Mouse (Mus musculus) cerebellum, adult 8-10 months (tissue): ENCODE measurements at regions not wholly inside any gene's neighbourhood (a gene's known extent, or its start where the extent isn't known, plus 50 kb on each side); places are given as distances from the start of the nearest gene placed in this dataset.

Source experiments
- DNase-seq: peaks from one replicate; pipeline ENCODE4 v3.0.0; 2022

DNA sequence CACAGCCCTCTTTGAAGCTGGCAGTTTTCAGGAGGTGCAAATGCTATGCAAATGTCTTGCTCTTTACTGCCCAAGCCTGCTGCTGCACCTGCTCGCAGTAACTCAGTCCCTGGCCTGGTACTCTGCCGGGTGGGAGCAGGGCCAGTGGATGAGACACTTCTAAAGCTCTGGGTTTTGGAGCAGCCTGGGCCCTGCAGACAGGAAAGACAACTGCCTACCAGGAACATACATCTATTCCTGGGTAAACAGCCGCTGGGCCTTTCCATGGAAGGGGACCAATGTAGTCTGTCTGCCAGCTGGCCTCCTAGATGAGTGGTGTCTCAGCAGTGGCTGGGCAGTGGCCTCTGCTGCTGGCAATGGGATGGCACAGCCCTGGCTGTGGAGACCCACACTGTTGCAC, 326.5 kb downstream of the Ptpru start:
- no peak for DNase-seq

DNA sequence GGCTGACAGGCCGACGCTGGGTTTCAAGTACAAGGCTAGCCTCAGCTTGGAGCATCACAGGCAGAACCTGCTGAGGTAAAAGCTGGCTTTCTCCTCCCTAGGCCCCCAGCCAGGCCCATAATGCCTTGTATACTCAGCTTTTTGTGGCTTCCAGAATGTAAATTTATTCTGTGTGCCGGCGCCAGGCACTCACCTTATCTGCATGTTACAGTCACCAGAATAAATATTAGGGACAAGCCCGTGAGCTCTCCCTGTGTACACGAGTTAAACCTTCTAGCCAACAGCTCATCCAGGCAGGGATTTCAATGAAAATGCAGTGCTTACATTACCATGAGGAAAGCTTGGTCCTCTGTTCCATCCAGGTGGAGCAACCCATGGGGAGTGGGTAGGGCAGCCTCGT, 325.3 kb downstream of the Ptpru start:
- DNase-seq, result no peak

DNA sequence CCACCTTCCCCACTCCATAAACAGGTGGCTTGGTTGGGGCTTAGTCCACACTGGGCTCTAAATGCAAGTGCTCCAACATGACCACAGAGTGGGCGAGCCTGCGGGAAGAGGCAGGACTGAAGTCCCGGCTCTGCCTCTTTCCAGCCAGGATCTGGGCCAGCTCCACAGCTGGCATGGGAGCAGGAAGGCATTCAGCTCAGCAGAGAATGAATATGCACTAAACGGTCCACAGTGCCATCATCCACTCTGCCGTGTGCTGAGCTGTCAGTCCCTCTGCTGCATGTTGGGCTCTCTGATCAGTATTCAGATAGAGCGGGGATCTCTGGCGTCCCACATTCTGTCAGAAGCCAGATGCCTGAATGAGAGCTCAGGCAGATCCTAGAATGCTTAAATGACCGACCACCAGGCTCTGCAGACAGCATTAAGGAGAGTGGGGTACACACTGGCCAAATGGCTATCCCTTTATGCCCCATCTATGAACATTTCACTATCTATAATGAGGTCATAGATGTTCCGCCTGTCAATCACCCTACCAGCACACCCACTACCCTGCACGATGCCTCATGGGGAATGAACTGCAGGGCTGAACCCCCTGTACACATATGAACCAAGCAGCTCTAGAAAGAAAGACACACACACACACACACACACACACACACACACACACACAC, 317.3 kb downstream of the Ptpru start:
- no peak for DNase-seq

DNA sequence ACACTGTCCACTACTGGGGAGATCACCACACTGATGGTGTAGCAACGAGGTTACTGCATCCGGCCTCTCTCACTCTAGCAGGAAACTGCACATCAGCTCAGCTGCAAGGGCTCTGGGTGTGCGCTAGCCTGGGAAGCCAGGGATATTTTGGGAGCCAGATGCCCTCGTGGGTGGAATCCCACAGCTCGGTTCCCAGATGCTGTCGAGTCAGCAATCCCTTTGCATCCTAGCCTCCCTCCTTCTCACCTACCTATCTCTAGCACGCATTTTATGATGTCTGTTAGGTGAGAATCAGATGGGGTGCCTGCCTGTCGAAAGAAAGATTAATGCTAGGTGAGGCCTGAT, 316.8 kb downstream of the Ptpru start:
- no peak for DNase-seq

DNA sequence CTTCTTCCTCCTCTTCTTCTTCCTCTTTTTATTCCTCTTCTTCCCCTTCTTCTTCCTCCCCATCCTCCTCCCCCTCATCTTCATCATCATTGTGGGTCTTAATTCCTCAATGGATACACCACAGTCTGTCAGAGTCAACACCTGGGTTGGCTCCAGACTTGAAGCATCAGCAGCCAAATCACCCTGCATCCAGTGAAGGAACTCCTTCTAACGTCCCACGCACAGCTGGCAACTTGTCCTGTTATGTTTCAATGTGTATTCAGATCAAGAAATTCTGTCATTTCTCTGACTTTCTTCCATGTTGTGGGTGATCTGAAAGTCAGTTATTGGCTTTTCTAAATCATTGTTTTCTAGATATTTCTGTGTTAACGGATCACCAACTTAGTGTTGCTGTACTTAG, 312.9 kb downstream of the Ptpru start:
- DNase-seq, result no peak

DNA sequence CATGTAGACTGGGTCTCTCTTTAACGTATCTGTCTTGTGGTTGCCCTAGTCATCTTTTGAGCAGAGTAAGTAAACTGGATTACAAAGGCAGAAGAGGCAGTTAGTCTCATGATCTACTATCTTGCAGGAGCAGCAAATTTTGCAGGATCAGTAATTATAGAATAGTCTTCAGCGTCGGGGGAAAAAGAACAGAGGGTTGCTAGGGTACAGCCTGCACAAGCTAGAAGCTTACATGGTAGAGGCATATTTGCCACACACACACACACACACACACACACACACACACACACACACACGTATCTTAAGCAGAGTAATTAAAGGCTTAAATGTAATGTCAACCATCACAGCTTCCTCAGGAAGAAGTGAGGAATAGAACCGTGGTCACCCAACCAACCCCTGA, 307.6 kb downstream of the Ptpru start:
- DNase-seq, result no peak

DNA sequence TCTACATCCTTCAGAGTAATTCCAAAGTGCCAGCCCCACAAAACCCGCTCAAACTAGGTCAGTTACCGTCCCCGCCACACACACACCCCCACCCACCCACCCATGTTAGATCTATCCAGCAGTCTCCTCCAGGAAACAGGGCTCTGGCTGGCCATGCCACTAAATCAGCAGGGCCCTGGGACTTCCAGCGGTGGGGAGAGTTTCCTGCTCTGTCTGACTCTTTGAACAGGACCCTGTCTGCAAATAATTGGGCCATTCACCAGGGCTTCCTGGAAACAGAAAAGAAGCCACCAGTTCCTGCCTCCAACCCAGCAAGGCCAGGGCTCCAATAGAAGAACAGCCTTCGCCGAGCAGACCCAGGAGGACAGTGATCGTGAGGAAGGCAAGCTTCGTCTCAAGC, 307.1 kb downstream of the Ptpru start:
- no peak for DNase-seq

DNA sequence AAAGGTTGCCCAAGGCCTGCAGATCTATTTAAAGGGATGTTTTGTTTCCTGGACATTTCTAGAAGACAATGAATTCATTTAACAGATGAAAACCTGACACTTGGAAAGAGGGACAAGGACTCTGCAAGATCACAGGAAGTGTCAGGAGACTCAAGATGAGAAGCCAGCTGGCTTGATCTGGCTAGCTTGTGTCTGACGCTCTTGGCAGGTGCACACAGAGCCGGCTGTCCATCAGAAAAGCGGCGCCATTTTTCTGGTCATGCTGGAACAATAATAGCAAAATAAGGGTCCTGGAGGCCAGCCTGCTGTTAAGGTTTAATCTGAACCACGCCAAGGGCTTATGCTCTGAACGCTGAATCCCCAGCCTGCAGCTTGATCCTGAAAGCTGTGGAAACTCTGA, 303.3 kb downstream of the Ptpru start:
- peak; percentile 20 for DNase-seq

DNA sequence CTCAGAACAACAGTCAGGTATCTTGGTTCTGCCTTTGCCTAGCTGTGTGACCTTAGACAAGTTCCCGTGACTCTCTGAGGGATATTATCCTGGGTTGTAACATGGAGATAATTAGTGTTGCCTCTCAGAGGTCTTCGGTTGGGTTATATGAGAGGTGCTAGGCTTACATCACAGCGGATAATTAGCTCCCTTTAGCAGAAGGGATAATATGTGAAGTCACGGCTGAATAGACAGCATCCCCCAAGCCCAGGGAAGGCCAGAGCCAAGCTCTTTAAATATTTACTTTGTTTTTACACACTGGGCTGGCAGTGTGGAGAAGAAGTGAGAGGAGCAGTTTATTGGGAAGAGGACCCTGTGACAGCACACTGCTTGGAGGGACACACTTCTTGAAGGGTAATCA, 299.9 kb downstream of the Ptpru start:
- DNase-seq, result no peak

DNA sequence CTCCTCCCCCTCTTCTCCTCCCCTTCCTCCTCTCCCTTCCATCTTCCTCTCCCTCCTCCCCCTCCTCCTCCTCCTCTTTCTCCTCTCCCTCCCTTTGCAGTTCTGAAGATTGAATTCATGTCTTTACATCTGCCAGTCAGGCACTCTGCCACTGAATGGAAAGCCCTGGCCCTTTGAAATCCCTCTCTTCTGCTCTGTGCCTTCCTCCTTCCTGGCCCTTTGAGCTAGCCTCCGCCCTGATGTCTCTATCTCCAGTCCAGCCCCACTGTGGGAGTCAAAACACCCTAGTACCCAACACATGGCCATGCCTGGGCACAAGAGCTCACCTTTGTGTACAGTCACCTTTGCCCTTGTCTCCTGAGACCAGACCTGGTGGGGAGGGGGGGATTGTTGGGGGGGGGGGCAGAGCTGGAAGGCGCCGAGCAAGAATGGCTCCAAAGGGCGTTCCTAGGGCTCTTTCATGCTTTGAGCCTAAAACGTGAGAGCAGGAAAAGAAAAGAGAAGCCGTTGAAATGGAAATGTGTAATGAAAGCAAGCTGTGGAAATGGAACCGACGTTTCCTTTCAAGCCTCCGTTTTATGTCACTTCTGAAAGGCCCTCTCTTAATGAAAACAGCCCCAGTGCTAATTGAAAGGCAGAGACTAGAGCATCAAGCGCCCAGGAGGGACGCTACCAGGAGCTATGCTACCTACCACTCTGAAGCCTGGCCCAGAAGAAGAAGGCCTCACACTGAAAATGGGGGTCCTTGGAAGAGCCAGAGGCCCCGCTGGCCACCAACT, 291.5 kb downstream of the Ptpru start:
- DNase-seq, result no peak

DNA sequence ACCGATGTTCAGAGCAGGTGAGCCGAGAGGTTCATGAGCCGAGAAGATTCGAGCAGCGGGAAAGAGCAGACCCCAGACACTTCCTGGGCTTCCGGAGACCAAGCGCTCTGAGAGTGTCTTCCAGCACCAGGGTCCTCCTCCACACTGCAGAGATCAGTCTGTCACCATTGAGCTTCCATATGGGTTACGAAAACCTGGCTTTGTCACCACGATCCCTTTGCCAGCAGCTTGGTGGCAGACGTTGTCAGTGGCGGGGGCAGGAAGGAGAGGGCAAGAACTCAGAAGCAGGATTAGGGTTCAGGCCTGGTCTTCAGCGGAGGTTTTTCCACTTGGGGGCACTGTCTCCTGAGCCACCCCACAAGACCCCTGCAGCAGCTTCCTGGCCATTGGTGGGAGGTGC, 288.5 kb downstream of the Ptpru start:
- peak; percentile 22 for DNase-seq

DNA sequence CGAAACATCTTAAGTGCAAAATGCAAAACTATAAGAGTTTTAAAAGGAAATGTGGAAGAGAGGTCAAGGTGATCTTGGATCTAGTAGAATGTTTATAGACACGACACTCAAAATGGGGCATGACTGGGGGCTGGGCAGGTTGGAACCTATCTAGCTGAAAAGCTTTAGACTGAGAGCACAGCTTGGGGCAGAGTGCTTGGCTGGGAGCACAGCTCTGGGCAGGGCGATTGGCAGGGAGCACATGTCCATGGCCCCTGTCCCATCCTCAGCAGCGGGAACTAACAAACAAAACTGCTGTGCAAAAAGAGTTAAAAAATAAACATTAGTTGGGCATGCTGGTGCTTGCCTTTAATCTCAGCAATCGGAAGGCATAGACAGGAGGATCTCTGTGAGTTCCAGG, 279.6 kb downstream of the Ptpru start:
- DNase-seq, result no peak

DNA sequence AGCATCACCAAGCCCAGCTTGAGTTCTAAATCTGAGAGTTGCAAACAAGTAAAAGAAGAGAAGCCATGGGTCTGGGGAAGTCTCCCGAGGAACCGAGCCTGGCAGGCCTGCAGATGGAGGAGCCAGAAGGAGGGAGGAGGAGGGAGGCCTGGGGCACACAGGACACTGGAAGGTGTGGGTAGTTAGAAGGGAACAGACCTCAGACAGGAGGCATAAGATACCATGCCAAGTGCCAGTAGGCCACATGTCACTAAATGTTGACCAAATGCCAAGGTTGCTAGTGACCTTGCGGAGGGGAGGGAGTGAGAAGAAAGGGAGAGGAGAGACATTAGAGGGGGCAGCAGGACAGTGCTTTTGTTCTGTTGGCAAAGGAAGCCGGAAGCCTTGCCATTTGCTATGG, 274.2 kb downstream of the Ptpru start:
- no peak for DNase-seq

DNA sequence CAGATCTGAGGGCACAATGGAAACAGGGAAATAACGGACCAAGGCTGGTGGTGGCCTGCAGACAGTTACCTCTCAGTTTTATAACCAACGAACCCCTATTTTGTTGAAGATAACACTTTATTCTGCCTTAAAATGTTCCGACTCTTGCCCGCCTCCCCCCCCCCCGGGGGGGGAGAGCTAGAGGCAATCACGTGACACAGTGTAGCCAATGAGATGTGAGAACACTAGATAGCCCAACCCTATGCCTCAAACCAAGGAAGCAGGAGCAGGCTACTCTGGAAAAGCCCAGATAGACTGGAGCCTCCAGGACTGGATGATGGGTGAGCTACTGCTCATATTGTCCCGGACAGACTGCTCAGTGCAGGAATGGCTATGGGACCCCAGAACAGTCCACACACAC, 272.9 kb downstream of the Ptpru start:
- no peak for DNase-seq

DNA sequence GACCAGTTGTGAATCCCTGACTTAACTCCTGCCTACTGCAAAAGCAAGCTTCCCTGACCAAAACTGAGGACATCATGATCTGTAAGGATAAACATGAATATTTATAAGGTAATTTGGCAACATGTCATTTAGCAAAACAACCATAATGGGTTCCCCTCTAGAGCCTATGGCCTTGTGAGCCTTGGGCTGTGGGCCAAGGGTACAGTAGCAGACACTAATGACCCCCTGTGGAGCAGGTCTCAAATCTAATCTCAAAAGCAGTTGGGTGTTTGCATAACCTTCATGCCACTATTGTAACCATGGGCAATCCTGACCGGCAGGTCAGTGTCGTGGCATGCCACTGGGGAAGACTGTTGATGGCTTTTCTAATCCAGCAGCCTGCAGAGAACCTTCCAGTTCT, 270.8 kb downstream of the Ptpru start:
- DNase-seq, result no peak

DNA sequence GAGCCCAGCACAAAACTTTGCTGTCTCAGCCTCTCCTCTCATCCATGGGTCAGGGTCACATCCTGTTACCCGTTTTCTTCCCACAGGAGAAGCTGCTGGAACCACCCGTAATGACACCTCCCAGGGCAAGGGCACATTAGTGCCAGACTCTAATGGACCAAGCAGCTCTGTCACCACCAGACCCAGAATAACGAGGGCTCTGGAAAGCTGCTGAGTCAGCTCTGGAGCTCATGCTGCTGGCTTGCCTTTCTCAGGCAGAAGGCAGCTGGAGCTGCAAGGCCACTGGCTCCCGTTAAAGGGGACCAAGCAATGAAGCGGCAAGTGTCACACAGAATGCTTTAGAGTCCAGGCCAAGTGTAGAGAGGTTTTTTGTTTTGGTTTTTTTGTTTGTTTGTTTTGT, 268.9 kb downstream of the Ptpru start:
- DNase-seq, result no peak

DNA sequence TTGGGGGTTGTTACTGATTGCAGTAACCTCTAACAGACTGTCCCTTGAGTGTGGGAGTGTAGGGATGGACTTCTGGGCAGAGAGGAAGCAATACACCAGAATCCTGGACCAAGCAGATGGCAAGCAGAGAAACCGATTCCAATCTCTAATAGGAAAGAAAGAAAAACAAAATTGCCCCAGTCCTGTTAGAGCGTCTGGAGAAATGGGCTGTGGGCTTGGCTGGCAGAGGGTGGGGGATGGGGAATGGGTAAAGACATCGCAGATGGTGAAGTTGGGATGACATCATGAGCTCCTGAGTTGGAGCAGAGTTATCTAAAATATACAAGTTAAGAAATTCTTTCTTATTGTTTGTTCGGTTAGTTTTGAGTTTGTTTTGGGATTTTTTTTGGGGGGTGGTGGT, 260.5 kb downstream of the Ptpru start:
- DNase-seq, result no peak

DNA sequence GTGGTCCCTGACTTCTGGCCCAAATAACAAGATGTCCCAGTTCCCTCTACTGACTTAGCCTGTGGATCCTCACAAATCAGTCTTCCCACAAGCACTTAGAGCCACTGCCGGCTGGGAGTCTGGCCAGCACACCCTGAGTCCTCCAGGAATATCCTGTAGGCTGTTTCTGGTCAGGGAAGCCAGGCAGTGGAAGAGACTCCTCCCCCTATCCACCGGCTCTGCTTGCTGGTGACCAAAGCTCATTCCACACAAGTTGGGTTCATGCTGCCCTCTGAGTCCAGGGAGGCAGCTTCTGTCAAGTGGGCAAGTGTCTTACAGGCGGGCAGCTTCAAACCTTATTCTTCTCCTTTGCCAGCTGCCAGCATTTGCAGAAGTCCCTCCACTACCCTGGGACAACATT, 252.1 kb downstream of the Ptpru start:
- DNase-seq, result no peak

DNA sequence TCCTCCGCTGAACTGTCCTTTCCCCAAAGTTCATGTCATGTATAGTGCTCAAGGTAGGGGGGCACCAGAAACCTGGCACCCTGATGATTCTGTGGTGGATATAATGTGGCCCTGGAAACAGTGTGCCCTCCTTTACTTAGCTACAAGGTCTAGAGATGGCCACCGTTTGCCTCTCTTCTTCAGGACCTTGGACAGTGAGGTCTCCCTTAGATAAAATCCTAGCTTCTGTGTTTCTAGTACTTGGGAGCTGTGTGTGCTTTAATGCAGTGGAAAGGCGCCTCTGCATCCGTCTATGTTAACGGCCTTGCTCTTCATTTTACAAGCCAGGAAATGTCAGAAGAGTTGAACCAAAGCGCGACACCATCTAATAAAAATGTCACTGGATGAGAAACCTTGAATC, 250.6 kb downstream of the Ptpru start:
- DNase-seq, result no peak

DNA sequence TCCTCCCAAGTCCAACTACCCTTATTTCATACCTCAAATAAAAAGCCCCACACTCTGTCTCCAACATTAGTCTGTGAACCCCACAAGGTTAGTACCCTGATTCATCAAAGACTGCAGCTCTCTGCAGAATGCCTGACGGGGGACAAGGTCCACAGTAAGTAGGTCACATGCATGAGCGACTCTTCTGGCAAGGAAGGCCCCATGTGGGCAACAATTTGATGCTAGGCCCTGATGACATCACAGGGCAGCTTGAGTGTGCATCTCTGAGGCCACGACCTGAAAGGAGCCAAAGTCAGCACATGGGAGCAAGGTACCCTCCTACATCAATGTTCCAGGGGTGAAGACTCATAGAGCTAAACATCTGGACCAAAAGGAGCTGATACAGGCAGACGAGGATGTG, 248.0 kb downstream of the Ptpru start:
- DNase-seq, result no peak

DNA sequence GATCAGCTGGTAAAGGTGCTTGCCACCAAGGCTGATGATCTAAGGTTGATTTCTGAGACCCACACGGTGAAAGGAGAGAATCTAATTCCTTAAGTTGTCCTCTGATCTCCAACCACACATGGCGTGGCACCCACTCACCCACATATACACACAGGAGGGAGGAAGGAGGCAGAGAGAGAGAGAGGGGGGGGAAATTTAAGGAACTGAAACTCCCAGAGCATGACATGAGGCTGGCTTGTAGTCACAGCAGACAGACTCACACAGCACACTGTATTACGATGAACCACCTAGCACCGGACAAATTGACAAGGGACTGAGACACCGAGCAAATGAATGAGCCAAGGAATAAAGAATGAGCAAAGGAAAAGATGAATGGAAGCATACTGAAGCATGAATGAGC, 246.6 kb downstream of the Ptpru start:
- no peak for DNase-seq

DNA sequence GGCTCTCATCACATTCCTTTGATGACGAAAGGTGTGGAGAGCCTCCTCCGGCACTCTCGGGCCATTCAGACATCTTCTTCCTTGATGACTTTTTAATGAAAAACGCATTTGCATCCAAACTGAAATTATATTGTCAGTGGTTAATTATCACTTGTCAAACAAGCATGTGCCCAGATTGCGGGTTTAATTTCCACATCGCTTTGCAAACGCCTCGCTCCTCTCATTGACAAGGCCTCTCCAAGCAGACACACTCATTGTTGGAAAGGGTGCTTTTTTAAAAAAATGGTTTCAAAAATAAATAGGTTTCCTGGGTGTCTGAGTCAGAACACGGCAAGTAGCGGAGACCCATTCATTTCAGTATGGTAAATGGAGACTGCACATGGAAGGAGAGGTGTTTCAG, 240.1 kb downstream of the Ptpru start:
- no peak for DNase-seq

DNA sequence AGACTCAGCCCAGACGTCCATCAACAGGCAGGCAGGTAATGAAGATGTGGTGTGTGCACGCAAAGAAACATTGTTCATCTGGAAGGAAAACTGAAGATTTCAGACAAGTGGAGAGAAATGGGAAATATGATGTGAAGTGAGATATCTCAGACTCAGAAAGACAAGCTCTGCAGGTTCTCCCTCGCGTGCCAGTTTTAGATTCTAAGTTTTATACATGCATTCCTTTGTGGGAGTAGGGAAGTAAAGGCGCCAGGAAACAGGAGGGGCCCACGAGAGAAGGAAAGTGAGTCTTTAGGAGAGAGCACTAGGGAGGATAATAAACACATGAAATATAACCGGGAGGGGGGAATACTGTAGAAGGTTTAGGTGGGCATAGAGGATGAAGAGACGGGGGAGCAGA, 223.7 kb downstream of the Ptpru start:
- no peak for DNase-seq

DNA sequence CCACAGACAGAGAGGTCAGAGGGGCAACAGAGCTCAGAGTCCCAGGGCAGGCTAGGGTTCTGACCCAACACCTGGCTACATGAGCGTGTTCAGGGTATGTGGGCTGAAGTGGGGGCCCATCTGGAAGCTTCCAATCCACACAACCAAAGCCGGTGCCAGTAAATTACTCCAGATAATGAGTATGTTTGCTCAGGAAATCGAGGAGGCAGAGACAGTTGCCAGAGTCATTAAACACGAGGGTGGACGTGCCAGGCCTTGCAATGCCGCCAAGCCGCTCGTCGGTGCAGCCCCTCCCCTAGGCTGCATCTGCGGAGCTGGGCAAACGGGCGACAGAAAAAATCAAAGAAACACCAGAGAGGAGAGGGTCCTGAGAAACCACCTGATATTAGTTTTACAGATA, 222.5 kb downstream of the Ptpru start:
- no peak for DNase-seq

DNA sequence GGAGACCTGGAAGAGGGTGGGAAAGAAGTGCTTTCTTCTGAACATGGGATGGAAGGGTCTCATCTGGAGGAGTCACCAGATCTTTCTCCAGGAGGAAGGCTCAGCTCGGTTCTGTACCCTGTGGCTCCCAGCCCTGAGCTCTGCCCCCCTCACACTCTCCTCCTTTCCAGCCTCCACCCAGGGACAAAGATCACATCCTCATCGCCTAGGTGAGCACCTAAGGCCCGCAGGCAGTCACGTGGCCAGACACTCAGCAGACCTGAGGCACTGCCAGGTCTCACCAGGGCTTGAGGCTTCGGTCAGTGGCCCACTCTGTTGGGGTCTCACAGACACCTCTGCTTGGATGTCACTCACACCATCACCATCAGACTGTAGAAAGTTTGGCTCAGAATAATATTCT, 200.0 kb downstream of the Ptpru start:
- DNase-seq, result no peak
